Mouse (Mus musculus) lung, embryonic 15.5 days (tissue): ENCODE results near the gene Stxbp3. TPM values are rescaled to one million over a fixed set of nuclear protein-coding genes. Genes with fewer than 3 reads are reported as not detected.
"Not testable (repeated sequence)": the region's sequence is repeated elsewhere in the genome, so short reads cannot be mapped to it uniquely, and the experiment has no call there.

ENCODE experiments used
- ATAC-seq: fragments of 200-750 bp; cut with Nextera tagmentation; 2 replicates; pipeline ENCODE4 v1.8.0; 2017; ENCODE audit warnings: moderate number of reproducible peaks, borderline replicate concordance; ENCODE audit not compliant: low FRiP score, low TSS enrichment; ENCODE audit errors: extremely low read depth
- H3K27ac ChIP-seq: fragments of 300-500 bp; sonication (generic); 2 replicates; pipeline ENCODE4 v1.5.1; 2015; ENCODE audit warnings: moderate library complexity, mild to moderate bottlenecking, inconsistent platforms
- H3K27me3 ChIP-seq: fragments of 300-500 bp; sonication (generic); 2 replicates; pipeline ENCODE4 v1.6.1; 2015; ENCODE audit warnings: inconsistent platforms
- H3K36me3 ChIP-seq: fragments of 300-500 bp; sonication (generic); 2 replicates; pipeline ENCODE4 v1.6.1; 2015; ENCODE audit warnings: inconsistent platforms
- H3K4me1 ChIP-seq: fragments of 300-500 bp; sonication (generic); 2 replicates; pipeline ENCODE4 v1.6.1; 2015; ENCODE audit warnings: inconsistent platforms
- H3K4me2 ChIP-seq: fragments of 300-500 bp; sonication (generic); 2 replicates; pipeline ENCODE4 v1.6.1; 2015; ENCODE audit warnings: inconsistent platforms, mild to moderate bottlenecking, moderate library complexity
- H3K4me3 ChIP-seq: fragments of 300-500 bp; sonication (generic); 2 replicates; pipeline ENCODE4 v1.5.1; 2015; ENCODE audit warnings: mild to moderate bottlenecking, inconsistent platforms
- H3K9ac ChIP-seq: fragments of 300-500 bp; sonication (generic); 2 replicates; pipeline ENCODE4 v1.6.1; 2015; ENCODE audit warnings: inconsistent platforms
- H3K9me3 ChIP-seq: fragments of 300-500 bp; sonication (generic); 2 replicates; pipeline ENCODE4 v1.6.1; 2016; ENCODE audit warnings: inconsistent platforms
- WGBS: fragments of 180-500 bp; shearing (Covaris S2); methylation state at CpG from one replicate; pipeline ENCODE4 v1.1.7; 2015; 5-methylcytosine and 5-hydroxymethylcytosine counted together
- polyA plus RNA-seq: library from polyadenylated mRNA; unstranded; fragments of >200 nt; fragmentation: Nextera tagmentation; extraction: Ambion mirVana; gene quantifications from 2 replicates; pipeline ENCODE4 v1.2.1, GENCODE M21; 2015

The Stxbp3 gene
- polyA plus RNA-seq, 1 experiment from 2014 or later, result 43.1 TPM

- H3K4me1 ChIP-seq, result peaks cover 12% of the 10 kb centered on the region
- WGBS, result 75% methylated on average over 7 of the region's 7 CpGs
- no peak overlapping the region for H3K9ac ChIP-seq
- peaks cover 2% of the 10 kb centered on the region; the same call in 1 of the 2 replicates for H3K36me3 ChIP-seq
- no peak for ATAC-seq
- H3K4me3 ChIP-seq, result peak overlapping the region; percentile 89
- no peak overlapping the region for H3K27ac ChIP-seq
- peak overlapping the region; percentile 59 for H3K4me2 ChIP-seq
- no peaks in the 10 kb centered on the region for H3K27me3 ChIP-seq
- H3K9me3 ChIP-seq, result no peaks in the 10 kb centered on the region
Measured at GRCm38 (mm10) chr3:108838980-108839379, 1.3 kb downstream of the Stxbp3 start.

GRCm38 (mm10) chr3:108836931-108837330 is 3.4 kb downstream of the Stxbp3 start:
- no peak overlapping the region for H3K27ac ChIP-seq
- H3K9ac ChIP-seq, result no peak overlapping the region
- 90% methylated on average over 6 of the region's 6 CpGs for WGBS
- no peaks in the 10 kb centered on the region for H3K27me3 ChIP-seq
- H3K4me3 ChIP-seq, result no peak overlapping the region
- peaks cover 2% of the 10 kb centered on the region; the same call in 1 of the 2 replicates for H3K36me3 ChIP-seq
- no peak for ATAC-seq
- no peaks in the 10 kb centered on the region for H3K9me3 ChIP-seq
- H3K4me1 ChIP-seq, result peaks cover 12% of the 10 kb centered on the region
- H3K4me2 ChIP-seq, result no peak overlapping the region

DNA sequence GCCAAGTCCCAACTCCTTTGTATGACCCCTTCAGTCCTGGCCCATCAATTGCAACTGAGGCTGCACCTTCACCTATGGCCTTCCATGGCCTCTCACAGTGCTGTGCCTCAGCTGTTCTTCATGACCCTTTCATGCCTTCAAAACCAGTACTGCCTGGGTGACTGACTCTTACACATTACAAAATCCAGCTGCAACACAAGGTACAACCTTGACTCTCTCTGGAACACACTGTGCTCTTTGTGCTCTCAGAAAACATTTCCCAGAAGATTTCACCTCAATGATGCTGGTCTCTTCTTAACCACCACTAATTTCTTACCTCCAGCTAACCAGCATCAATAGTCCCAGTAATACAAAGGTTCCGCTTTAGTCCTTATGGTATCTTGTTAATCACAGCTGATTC is 6.6 kb downstream of the Stxbp3 start:
- 96% methylated on average over 1 of the region's 1 CpGs for WGBS
- not testable (repeated sequence) for H3K27ac ChIP-seq, H3K36me3 ChIP-seq, H3K9me3 ChIP-seq, H3K27me3 ChIP-seq, H3K4me3 ChIP-seq, H3K9ac ChIP-seq, ATAC-seq, H3K4me2 ChIP-seq
- H3K4me1 ChIP-seq, result peaks cover 12% of the 10 kb centered on the region

- no peak for ATAC-seq
- H3K9me3 ChIP-seq, result no peaks in the 10 kb centered on the region
- 97% methylated on average over 6 of the region's 6 CpGs for WGBS
- no peak overlapping the region for H3K27ac ChIP-seq
- no peak overlapping the region for H3K4me3 ChIP-seq
- H3K4me1 ChIP-seq, result peaks cover 5% of the 10 kb centered on the region; the same call in 1 of the 2 replicates
- H3K9ac ChIP-seq, result no peak overlapping the region
- H3K36me3 ChIP-seq, result peaks cover 4% of the 10 kb centered on the region
- H3K4me2 ChIP-seq, result no peak overlapping the region
- H3K27me3 ChIP-seq, result no peaks in the 10 kb centered on the region
Measured at GRCm38 (mm10) chr3:108831750-108832149, 8.6 kb downstream of the Stxbp3 start.

GRCm38 (mm10) chr3:108830493-108830892 is 9.8 kb downstream of the Stxbp3 start:
- no peak overlapping the region for H3K4me3 ChIP-seq
- H3K27me3 ChIP-seq, result no peaks in the 10 kb centered on the region
- WGBS, result 66% methylated on average over 11 of the region's 11 CpGs
- ATAC-seq, result peak; percentile 79; the same call in 1 of the 2 replicates
- peaks cover 5% of the 10 kb centered on the region; the same call in 1 of the 2 replicates for H3K4me1 ChIP-seq
- H3K27ac ChIP-seq, result peak overlapping the region; percentile 64
- no peak overlapping the region for H3K9ac ChIP-seq
- H3K9me3 ChIP-seq, result no peaks in the 10 kb centered on the region
- H3K4me2 ChIP-seq, result no peak overlapping the region
- peaks cover 11% of the 10 kb centered on the region for H3K36me3 ChIP-seq

- Histone ChIP-seq H3K9ac (no peak overlapping the region), H3K9me3 (no peaks in the 10 kb centered on the region), H3K27ac (no peak overlapping the region), H3K4me2 (no peak overlapping the region), H3K4me1 (no peaks in the 10 kb centered on the region), H3K27me3 (no peaks in the 10 kb centered on the region), H3K4me3 (no peak overlapping the region), H3K36me3 (peaks cover 34% of the 10 kb centered on the region)
- WGBS, result 55% methylated on average over 4 of the region's 4 CpGs
- ATAC-seq, result no peak
Measured at GRCm38 (mm10) chr3:108815631-108816030, 24.7 kb downstream of the Stxbp3 start.

GRCm38 (mm10) chr3:108810747-108811263 is 29.5 kb downstream of the Stxbp3 start:
- peak; percentile 49; the same call in 1 of the 2 replicates for ATAC-seq
- Histone ChIP-seq H3K36me3 (peaks cover 20% of the 10 kb centered on the region), H3K9ac (no peak overlapping the region), H3K9me3 (no peaks in the 10 kb centered on the region), H3K4me3 (no peak overlapping the region), H3K4me1 (no peaks in the 10 kb centered on the region), H3K27me3 (no peaks in the 10 kb centered on the region), H3K4me2 (no peak overlapping the region), H3K27ac (no peak overlapping the region)
- 56% methylated on average over 4 of the region's 4 CpGs for WGBS

- Histone ChIP-seq H3K4me3 (no peak overlapping the region), H3K36me3 (peaks cover 44% of the 10 kb centered on the region), H3K27me3 (no peaks in the 10 kb centered on the region), H3K27ac (no peak overlapping the region), H3K4me1 (no peaks in the 10 kb centered on the region), H3K9ac (no peak overlapping the region), H3K4me2 (no peak overlapping the region), H3K9me3 (no peaks in the 10 kb centered on the region)
- WGBS, result 85% methylated on average over 5 of the region's 5 CpGs
- ATAC-seq, result no peak
Measured at GRCm38 (mm10) chr3:108805622-108806021, 34.7 kb downstream of the Stxbp3 start.

GRCm38 (mm10) chr3:108798375-108798774 is 42.0 kb downstream of the Stxbp3 start:
- H3K27ac ChIP-seq, result no peak overlapping the region
- no peak overlapping the region for H3K4me3 ChIP-seq
- no peak overlapping the region for H3K4me2 ChIP-seq
- peaks cover 78% of the 10 kb centered on the region for H3K36me3 ChIP-seq
- no peaks in the 10 kb centered on the region for H3K4me1 ChIP-seq
- H3K27me3 ChIP-seq, result no peaks in the 10 kb centered on the region
- WGBS, result 78% methylated on average over 2 of the region's 2 CpGs
- H3K9me3 ChIP-seq, result no peaks in the 10 kb centered on the region
- ATAC-seq, result no peak
- no peak overlapping the region for H3K9ac ChIP-seq

DNA sequence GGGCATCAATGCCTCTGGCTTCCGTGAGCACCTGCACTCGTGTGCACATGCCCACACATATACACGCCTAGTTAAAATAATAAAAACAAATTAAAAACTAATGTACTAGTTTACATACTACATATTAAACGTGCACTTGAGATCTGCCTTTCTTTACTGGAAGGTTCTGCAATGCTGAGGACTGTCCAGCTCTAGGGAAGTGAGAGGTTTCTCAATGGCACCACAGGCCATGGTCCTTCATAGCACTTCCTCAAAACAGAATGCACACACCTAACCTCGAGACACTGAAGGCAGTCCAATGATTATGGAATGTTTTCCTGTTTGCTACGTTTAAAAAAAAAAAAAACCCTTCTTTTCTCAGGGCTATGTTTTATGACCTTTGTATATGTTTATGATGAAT is 42.6 kb downstream of the Stxbp3 start:
- Histone ChIP-seq H3K4me1 (no peaks in the 10 kb centered on the region), H3K4me2 (no peak overlapping the region), H3K9me3 (no peaks in the 10 kb centered on the region), H3K27ac (no peak overlapping the region), H3K27me3 (no peaks in the 10 kb centered on the region), H3K36me3 (peaks cover 73% of the 10 kb centered on the region), H3K4me3 (no peak overlapping the region), H3K9ac (no peak overlapping the region)
- WGBS, result 85% methylated on average over 6 of the region's 6 CpGs
- ATAC-seq, result no peak

DNA sequence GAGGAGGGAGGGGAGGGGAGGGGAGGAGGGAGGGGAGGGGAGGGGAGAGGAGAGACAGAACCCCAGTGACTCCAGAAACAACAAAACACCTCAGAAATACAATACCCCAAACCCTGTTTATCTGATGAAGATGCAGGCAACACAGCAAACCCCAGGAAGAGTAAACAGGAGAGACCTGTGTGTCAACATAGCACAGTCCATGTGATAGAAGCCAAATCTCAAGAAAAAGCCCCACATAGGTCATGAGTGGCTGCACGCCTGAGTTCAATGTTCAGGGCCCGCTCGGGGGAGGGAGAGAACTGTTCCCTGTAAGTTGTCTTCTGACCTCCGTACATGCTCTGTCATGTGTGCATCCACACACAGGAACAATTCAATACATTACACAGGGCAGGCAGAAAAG is 43.9 kb downstream of the Stxbp3 start:
- Histone ChIP-seq H3K9ac (no peak overlapping the region), H3K4me2 (no peak overlapping the region), H3K27ac (no peak overlapping the region), H3K36me3 (peaks cover 67% of the 10 kb centered on the region), H3K4me3 (no peak overlapping the region), H3K4me1 (no peaks in the 10 kb centered on the region), H3K27me3 (no peaks in the 10 kb centered on the region), H3K9me3 (no peaks in the 10 kb centered on the region)
- ATAC-seq, result no peak
- 85% methylated on average over 4 of the region's 4 CpGs for WGBS

DNA sequence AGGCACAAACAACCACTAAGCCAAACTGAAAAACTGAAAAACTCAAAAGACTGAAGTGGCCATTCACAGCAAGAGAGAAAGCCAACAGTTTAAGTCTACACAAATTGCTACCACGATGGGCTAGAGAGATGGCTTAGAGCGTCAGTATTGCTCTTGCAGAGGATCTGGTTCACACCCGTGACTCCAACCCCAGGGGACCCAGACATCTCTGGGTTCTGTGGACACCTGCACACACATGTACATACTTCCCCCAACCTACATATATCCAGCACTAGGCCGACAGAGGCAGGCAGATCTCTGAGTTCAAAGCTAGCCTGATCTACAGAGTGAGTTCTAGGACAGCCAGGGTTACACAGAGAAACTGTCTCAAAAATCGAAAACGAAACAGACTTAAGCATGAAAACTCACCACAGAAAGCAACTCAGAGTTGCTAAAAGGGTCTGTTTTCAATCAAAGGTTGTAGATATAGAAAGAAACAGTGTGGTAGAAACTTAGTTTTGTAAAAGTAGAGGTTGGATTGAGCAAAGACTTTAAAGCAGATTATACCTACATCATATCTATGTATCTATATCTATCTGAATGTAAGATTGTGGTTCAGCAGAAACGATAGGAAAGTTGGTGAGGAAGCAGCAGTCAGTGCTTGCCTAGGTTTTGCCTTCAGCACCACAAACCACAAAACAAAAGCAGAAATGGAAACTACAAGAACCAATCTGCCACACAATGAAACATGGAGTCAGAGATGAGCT is 44.6 kb downstream of the Stxbp3 start:
- 91% methylated on average over 7 of the region's 7 CpGs for WGBS
- ATAC-seq, result no peak
- no peaks in the 10 kb centered on the region for H3K4me1 ChIP-seq
- H3K9me3 ChIP-seq, result no peaks in the 10 kb centered on the region
- H3K36me3 ChIP-seq, result peaks cover 60% of the 10 kb centered on the region
- H3K27ac ChIP-seq, result no peak overlapping the region
- H3K9ac ChIP-seq, result no peak overlapping the region
- H3K27me3 ChIP-seq, result no peaks in the 10 kb centered on the region
- no peak overlapping the region for H3K4me3 ChIP-seq
- H3K4me2 ChIP-seq, result no peak overlapping the region
